Mouse (Mus musculus) frontal cortex, adult (tissue): ENCODE results near the gene Prkag2.

Experiments used
- ATAC-seq: cut with Nextera tagmentation; 2 replicates; pipeline ENCODE4 v1.9.2; 2017; ENCODE audit warnings: mild to moderate bottlenecking, moderate library complexity, mixed read lengths; ENCODE audit not compliant: low TSS enrichment

Prkag2 gene

GRCm38 (mm10) chr5:24969241-24969880, 131.1 kb downstream of the Prkag2 start:
- ATAC-seq, result no peak

- ATAC-seq, result no peak
Measured at GRCm38 (mm10) chr5:24968792-24969191, 131.7 kb downstream of the Prkag2 start.

- no peak for ATAC-seq
Measured at GRCm38 (mm10) chr5:24967898-24968535, 132.4 kb downstream of the Prkag2 start.

GRCm38 (mm10) chr5:24963776-24964175, 136.7 kb downstream of the Prkag2 start:
- ATAC-seq, result no peak

- peak; percentile 38; the same call in 1 of the 2 replicates for ATAC-seq
Measured at GRCm38 (mm10) chr5:24960791-24961190, 139.7 kb downstream of the Prkag2 start.

GRCm38 (mm10) chr5:24959758-24960157, 140.7 kb downstream of the Prkag2 start:
- no peak for ATAC-seq

GRCm38 (mm10) chr5:24958596-24958995, 141.8 kb downstream of the Prkag2 start:
- no peak for ATAC-seq

- no peak for ATAC-seq
Measured at GRCm38 (mm10) chr5:24956891-24957290, 143.6 kb downstream of the Prkag2 start.

GRCm38 (mm10) chr5:24952842-24953741, 147.3 kb downstream of the Prkag2 start:
- ATAC-seq, result peak; percentile 39

- no peak for ATAC-seq
Measured at GRCm38 (mm10) chr5:24952212-24952611, 148.2 kb downstream of the Prkag2 start.

- no peak for ATAC-seq
Measured at GRCm38 (mm10) chr5:24950891-24951574, 149.4 kb downstream of the Prkag2 start.

GRCm38 (mm10) chr5:24950039-24950438, 150.4 kb downstream of the Prkag2 start:
- peak; percentile 62 for ATAC-seq

GRCm38 (mm10) chr5:24938046-24938822, 162.2 kb downstream of the Prkag2 start:
- no peak for ATAC-seq

- no peak for ATAC-seq
Measured at GRCm38 (mm10) chr5:24936451-24936850, 164.0 kb downstream of the Prkag2 start.

GRCm38 (mm10) chr5:24935446-24935845, 165.0 kb downstream of the Prkag2 start:
- no peak for ATAC-seq

- ATAC-seq, result no peak
Measured at GRCm38 (mm10) chr5:24933760-24934159, 166.7 kb downstream of the Prkag2 start.

GRCm38 (mm10) chr5:24931578-24932185, 168.8 kb downstream of the Prkag2 start:
- no peak for ATAC-seq

GRCm38 (mm10) chr5:24930831-24931577, 169.4 kb downstream of the Prkag2 start:
- no peak for ATAC-seq

GRCm38 (mm10) chr5:24928816-24929215, 171.6 kb downstream of the Prkag2 start:
- no peak for ATAC-seq

- ATAC-seq, result no peak
Measured at GRCm38 (mm10) chr5:24927706-24928105, 172.7 kb downstream of the Prkag2 start.
